Mouse (Mus musculus) splenic B cell, adult 2 months (primary cell): Measurements from ENCODE around the gene Gtf2i.

Experiments
- DNase-seq: peaks from one replicate; pipeline ENCODE4 v3.0.0-alpha.2; 2011; ENCODE audit warnings: low read depth, low spot score
- H3K27me3 ChIP-seq: 2 replicates; pipeline ENCODE4 v1.6.1; 2012; ENCODE audit warnings: mild to moderate bottlenecking, low read length, moderate library complexity, mixed read lengths; ENCODE audit not compliant: control insufficient read depth, poor library complexity, insufficient read depth, severe bottlenecking
- H3K36me3 ChIP-seq: 2 replicates; pipeline ENCODE4 v1.6.1; 2012; ENCODE audit warnings: mild to moderate bottlenecking, low read length, moderate library complexity, mixed read lengths; ENCODE audit not compliant: control insufficient read depth, poor library complexity, insufficient read depth, severe bottlenecking

Gene Gtf2i

GRCm38 (mm10) chr5:134275556-134275955 lies 39.0 kb downstream of the Gtf2i start:
- DNase-seq, result peak; percentile 9
- no peaks in the 10 kb centered on the region for H3K27me3 ChIP-seq
- H3K36me3 ChIP-seq, result peaks cover 9% of the 10 kb centered on the region

DNA sequence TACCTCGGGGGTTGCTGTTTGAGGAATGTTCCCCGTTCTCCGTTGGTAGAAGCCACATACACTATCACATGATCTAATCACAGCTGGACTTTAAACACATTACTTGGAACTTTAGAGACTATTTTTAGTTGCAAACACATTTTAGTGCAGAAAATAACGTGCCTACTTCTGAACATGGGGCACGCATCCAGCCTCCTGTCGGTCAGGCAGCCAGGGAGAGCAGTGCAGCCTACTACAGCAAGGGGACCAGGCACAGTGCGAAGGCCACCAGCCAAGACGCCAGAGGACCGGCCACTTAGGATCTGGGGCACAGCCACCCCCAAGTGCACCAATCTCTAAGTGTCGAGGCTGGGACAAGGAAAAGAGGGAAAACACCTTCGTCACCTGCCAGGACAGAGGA lies 39.5 kb downstream of the Gtf2i start:
- no peak for DNase-seq
- Histone ChIP-seq H3K36me3 (peaks cover 9% of the 10 kb centered on the region), H3K27me3 (no peaks in the 10 kb centered on the region)

DNA sequence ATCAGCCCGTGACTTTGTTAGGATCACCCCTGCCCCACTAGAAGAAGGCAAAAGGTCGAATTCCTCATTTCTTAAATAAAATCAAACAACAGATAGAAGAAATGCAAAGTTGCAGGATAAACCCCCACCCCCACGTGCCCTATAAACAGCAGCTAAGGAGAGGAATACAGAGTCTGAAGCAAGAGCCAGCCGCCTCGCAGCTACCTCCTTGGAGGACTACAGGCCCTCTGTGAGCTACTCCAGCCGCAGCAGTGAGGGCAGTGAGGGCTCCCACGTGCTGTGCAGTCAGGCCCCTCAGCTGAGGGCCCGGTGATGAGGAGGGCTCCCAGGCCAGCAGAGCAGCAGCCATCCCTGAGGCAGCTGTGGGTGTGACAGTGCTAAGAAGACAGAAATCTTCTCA lies 40.8 kb downstream of the Gtf2i start:
- DNase-seq, result no peak
- H3K36me3 ChIP-seq, result peaks cover 9% of the 10 kb centered on the region
- no peaks in the 10 kb centered on the region for H3K27me3 ChIP-seq

DNA sequence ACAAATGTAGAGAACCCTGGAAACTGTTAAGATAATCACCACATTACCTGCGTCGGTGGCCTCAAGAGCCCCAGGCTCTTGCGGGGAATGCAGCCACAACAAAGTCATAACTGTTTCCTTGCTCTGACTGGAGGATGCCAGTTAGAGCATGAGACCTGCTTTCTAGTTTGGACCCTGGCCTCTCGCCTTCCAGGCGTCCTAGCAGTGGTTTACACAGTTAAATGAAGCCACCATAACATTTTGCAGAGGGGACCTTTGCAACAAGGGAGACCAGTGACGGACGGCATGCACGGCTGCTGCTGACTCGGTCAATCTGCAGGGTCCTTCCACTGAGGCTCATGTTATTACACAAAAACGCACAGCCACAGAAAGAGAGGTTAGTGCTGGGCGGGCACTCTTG lies 41.8 kb downstream of the Gtf2i start:
- Histone ChIP-seq H3K36me3 (peaks cover 9% of the 10 kb centered on the region), H3K27me3 (no peaks in the 10 kb centered on the region)
- no peak for DNase-seq

GRCm38 (mm10) chr5:134271421-134271820 lies 43.1 kb downstream of the Gtf2i start:
- no peaks in the 10 kb centered on the region for H3K27me3 ChIP-seq
- DNase-seq, result no peak
- H3K36me3 ChIP-seq, result peaks cover 11% of the 10 kb centered on the region

DNA sequence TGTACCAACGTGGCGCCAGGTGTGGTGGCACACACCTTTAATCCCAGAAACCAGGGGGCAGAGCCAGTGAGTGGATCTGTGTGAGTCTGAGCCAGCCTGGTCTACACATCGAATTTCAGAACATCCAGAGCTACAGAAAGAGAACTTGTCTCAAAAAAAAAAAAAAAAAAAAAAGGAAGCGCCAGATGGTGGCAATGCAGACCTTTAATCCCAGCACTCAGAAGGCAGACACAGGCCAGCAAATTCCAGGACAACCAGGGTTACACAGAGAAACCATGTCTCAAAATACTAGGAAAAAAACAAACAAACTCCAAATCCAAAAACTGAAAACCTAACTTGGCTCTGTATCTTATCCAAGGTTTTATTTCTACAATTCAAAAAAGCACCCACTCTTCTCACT lies 44.0 kb downstream of the Gtf2i start:
- DNase-seq, result no peak
- Histone ChIP-seq H3K27me3 (no peaks in the 10 kb centered on the region), H3K36me3 (peaks cover 11% of the 10 kb centered on the region)

DNA sequence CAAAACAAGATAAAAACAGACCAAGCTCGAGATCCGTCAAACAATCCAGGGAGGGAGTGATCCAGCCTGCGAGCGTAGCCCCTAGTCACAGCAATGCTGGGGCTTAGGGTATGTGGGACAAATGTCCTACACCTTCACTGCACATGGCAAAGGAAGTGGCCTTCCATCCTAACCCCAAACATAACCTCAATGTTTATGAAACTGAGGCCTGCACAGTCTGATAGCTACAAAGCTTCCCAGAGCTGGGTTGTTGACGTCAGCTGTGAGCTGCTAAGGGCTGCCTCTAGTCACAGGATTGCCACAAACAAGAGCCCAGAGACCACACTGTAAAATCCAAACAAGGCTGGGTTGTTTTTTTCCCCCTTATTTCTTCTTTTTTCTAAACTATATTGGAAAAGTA lies 44.8 kb downstream of the Gtf2i start:
- DNase-seq, result no peak
- peaks cover 12% of the 10 kb centered on the region for H3K36me3 ChIP-seq
- no peaks in the 10 kb centered on the region for H3K27me3 ChIP-seq

GRCm38 (mm10) chr5:134268751-134269150 lies 45.8 kb downstream of the Gtf2i start:
- H3K36me3 ChIP-seq, result peaks cover 15% of the 10 kb centered on the region
- no peaks in the 10 kb centered on the region for H3K27me3 ChIP-seq
- no peak for DNase-seq

DNA sequence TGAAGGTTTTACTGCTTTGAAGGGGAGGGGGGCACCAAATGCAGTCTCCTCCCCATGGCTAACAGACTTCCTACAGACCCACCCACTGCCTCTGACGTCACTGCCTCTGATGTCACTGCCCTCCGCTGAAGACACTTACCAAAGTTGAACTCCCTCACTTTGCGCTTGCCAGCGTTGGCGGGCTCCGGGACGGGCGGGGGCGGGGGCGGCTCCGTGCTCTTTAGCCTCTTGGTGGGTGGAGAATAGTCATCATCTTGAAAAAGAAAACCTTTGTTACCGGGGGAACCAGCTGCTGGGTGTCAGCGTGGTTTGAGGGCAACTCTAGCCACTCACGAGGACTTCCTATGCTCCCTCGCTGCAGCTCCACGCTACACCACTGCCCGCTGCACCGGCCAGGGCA lies 48.2 kb downstream of the Gtf2i start:
- peak; percentile 66 for DNase-seq
- no peaks in the 10 kb centered on the region for H3K27me3 ChIP-seq
- H3K36me3 ChIP-seq, result peaks cover 19% of the 10 kb centered on the region

DNA sequence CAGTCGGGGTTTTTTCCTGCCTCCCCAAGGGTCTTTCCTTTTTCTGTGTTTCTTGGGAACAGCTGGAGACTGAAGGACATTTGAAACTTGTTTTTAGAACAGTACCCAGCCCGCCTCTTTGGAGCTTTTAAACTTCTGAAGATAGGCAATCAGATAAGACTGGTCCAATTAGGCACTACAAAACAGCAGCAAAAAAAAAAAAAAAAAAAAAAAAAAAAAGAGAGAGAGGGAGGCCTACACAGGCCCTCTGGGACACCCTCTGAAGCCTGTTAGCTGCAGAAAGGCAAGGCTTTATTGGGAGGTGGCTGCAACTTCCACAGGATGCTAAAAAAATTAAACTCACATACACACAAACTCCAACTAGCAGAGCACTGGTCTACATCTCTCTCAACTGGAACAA lies 48.7 kb downstream of the Gtf2i start:
- no peak for DNase-seq
- Histone ChIP-seq H3K36me3 (peaks cover 20% of the 10 kb centered on the region), H3K27me3 (no peaks in the 10 kb centered on the region)

GRCm38 (mm10) chr5:134260001-134260636 lies 54.4 kb downstream of the Gtf2i start:
- no peak for DNase-seq
- Histone ChIP-seq H3K36me3 (peaks cover 25% of the 10 kb centered on the region), H3K27me3 (no peaks in the 10 kb centered on the region)

DNA sequence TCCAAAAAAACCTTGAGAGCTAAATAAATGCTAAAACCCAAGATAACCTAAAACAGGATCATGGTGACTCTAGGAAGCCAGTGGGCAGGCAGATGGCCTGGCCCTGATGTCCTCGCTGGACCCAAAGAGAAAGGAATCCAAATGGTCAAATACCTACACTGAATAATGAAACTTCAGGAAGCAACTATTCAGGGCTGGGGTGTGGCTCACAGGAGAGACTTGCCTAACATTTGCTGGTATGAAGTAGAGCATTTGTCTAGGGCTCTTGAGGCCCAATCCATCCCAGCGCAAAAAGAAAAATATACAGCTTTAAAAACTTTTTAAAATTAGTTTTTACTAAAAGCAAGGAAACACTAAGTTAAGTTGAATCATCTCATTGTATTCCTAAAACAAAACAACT lies 55.6 kb downstream of the Gtf2i start:
- Histone ChIP-seq H3K27me3 (no peaks in the 10 kb centered on the region), H3K36me3 (peaks cover 24% of the 10 kb centered on the region)
- no peak for DNase-seq

DNA sequence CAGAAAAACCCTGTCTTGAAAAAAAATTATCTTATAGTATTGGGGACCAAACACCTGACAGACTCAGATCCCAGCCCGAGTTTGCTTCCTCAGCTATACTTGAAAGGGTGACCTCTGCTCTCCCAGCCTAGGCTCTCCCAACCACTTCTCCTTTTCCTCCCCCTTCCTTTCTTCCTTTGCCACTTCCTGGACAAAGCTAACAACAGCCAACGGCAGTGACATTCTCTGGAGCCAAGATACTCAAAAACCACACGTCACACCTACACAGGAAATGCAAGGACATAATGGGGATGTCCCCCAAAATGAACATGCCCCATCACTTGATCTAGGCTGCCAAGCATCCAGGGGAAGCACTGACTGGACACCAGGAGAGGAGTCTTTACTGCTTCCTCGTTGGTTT lies 56.2 kb downstream of the Gtf2i start:
- DNase-seq, result no peak
- H3K27me3 ChIP-seq, result no peaks in the 10 kb centered on the region
- H3K36me3 ChIP-seq, result peaks cover 19% of the 10 kb centered on the region

DNA sequence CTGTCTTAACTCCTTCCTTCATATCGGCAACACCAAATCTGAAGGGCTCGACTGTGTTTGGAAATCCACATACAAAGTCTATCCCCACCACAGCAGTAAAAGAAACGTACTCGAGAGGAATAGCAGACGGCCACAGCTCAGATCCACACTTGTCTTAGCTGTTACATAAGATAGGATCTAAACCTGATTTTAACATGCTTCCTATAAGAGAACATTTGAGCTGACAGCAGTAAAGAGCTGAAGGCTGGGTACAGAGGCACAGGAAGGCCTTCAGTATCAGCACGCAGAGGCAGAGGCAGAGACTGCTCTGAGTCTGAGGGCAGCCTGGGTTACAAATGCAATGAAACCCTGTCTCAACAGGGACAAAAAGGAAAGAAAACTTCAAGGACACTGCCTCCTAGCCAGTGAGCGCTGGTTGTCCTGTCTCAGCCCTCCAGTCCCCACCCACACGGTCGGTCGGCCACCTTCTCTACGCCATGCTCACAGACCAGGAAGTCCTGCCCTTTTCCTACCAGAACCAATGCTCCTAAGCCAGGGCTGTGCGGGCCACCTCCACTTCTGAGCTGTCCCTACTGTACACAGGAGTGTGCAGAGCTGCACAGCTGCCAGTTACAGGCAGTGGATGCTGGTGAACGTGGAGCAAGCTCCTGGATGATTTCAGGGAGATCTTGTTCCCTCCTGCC lies 57.1 kb downstream of the Gtf2i start:
- no peak for DNase-seq
- H3K36me3 ChIP-seq, result peaks cover 15% of the 10 kb centered on the region
- no peaks in the 10 kb centered on the region for H3K27me3 ChIP-seq

- H3K27me3 ChIP-seq, result no peaks in the 10 kb centered on the region
- peaks cover 10% of the 10 kb centered on the region for H3K36me3 ChIP-seq
- DNase-seq, result no peak
Observed at GRCm38 (mm10) chr5:134255294-134255693, 59.3 kb downstream of the Gtf2i start.

DNA sequence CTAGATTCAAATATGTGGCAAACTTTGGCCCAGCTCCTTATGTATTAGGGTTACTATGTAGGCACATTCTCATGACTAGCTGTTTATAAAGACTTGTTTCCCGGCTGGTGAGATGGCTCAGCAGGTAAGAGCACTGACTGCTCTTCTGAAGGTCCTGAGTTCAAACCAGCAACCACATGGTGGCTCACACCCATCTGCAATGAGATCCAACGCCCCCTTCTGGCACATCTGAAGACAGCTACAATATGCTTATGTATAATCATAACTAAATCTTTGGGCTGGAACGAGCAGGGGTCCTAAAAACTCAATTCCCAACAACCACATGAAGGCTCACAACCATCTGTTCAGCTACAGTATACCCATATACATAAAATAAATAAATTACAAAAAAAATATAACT lies 60.8 kb downstream of the Gtf2i start:
- Histone ChIP-seq H3K36me3 (peaks cover 7% of the 10 kb centered on the region), H3K27me3 (no peaks in the 10 kb centered on the region)
- DNase-seq, result peak; percentile 77
